Mouse (Mus musculus): ENCODE measurements around the gene Rufy2.
A peak's percentile ranks its signal among the peaks of the same experiment; 100 is the strongest.
"Not testable (repeated sequence)": the region's sequence is repeated elsewhere in the genome, so short reads cannot be mapped to it uniquely, and the experiment has no call there.

The Rufy2 gene

DNA sequence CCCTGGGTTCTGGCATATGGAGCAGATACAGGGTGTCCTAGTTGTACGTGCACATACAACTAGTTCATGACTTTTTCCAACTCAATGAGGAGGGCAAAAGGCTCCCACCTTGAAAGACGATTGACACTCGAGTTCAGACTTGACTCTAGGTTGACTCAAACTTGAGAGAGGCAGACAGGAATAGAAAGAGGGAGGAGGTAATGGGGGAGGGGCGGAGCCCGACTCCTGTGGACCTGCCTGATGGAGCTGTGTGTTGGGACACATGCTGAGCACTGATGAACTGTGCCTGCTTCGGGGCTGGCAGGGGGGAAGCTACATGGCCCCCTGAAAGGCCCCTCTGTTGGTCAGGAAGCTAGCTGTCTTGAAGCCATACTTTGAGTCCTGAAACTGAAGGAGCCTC lies 73.0 kb downstream of the Rufy2 start:
- no peak for DNase-seq

DNA sequence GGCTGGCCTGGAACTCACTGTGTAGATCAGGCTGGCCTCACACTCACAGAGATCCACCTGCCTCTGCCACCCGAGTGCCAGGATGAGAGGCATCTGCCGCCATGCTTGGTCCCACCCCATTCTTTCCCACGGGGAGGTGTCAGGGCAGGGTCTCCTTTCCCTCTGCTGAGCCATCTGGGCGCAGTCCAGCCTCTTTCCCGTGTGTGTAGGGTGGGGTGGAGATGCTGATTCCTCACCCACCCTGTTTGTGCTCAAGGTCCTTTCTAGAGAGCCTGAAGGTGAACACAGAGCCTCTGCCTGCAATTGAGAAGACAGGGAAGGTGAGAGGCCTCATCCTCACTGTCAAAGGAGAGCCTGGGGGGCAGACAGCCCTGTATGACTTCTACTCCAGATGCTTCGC lies 74.0 kb downstream of the Rufy2 start:
- not testable (repeated sequence) for DNase-seq

DNA sequence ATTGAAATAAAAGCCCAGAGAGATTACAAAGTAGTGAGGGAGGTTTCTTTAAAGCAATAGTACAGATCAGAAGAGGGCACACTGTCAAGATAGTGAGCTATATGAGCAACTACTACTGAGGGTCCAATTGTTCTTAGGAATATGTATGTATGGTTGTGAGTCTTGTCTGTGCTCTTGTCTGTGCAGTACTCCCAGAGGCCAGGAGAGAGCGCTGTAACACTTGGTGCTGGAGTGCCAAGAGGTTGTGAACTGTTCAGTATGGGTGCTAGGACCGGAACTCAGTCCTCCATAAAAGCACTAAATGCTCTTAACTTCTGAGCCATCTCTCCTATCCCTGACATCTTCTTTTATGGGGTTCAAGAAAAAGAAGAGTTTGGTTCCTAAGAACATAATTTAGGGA lies 74.6 kb downstream of the Rufy2 start:
- no peak for DNase-seq

DNA sequence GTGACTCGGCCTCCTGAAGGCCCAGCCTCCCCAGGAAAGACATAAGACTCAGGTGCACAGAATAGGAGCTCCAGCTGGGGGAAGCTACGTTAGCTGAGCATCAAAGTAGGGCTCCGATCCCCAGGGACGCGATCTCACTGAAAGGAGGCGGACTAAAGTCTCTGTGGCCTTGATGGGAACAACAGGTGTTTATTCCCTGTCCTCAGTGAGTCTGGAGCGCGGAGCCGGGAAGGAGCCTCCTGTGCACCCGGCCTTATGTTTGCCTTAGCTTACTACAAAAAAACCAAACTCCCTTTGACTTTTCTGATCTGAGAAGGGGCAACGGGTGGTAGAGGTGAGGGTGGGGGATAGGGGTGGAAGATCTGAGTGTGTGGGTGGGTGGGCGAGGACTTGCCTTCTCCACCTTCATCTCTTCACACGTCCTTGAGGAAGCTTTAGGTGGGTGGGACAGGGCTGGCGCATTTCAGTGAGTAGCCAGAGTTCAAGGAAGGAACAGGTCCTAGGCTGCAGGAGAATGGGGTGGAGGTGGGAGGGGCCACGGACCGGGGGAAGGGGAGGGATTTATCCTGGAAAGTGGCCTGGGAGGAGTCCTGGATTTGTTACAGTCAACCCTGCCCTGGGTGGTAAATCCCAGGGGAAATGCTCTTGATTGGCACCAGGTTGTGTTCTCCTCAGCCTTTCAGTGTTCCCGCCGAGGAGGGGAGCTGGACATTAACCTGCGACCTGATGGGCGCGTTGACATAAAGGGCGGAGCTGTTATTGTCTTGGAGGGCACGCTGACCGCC lies 77.1 kb downstream of the Rufy2 start:
- no peak for DNase-seq

DNA sequence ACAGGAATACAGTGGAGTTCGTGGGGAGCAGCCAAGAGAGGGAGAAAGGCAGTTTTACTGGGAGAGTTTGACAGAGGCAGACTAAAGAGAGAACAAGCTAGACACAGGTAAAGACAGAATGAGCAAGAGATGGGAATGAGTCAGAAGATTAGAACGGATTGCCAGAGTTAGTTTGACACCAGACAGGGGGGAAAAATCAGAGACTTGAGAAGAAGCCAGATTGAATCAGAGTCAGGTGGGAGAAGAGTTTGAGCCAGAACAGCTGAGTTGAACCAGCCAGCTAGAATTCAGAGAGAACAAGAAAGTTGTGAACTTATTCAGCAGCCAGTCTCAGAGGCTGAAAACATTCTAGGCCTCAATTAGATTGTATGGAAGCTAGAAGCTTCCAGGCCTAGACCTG lies 79.8 kb downstream of the Rufy2 start, which contains the start of gene Pbld1:
Gene Pbld1 (plus strand): TSS at position 301 of the 400 bp plus-strand sequence.
- no peak for DNase-seq

DNA sequence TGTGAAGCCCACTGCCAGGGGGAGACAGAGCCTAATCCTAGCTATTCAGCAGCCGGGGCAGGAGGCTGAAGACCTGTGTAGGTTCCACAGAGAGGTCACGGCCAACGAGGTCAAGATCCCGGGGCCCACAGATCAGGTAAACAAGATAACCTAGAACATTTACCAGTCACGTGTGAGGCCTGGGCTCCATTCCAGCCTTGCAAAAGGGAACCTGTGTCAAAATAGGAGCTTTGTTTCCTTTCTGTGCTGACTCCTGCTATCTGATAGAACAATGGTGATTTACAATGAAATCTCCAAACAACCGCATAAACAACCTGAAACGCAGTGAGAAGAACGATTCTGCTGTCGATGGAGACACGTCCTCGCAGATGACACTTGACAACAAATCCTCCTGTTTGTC lies 80.4 kb downstream of the Rufy2 start:
- DNase-seq: no peak

DNA sequence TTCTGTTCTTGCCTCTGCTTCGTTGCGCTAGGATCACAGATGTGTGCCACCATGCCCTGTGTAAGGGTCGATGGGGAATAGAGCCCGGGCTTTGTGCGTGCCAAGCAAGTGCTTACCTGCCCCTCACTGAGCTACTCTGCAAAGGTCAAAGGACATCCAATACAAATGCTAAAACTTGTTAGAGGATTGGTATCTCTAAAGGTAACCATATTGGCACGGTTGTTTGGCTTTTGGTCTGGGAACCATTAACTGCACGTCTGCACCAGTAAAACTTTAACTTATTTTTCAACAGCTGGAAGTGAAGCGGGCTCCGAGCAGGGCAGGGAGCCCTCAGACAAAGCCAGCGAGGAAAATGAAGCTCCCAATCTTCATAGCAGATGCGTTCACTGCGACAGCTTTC lies 81.2 kb downstream of the Rufy2 start:
- DNase-seq: no peak

DNA sequence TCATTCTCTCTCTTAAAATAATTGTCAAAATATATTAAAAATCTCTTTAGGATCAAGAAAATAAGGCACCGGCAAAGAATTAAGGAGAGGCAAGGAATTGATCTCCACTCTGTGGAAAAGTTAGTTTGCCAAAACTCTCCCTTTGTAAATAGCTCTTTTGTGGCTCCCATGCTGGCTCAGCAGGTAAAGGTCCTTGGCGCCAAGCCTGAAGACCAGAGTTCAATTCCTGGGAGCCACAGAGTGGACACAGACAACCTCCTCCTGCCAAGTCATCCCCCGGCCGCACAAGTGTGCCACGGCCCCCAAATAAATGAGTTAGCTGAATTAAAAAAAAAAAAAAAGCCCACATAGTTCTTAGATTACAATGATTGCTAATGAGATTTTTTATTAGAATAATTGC lies 82.7 kb downstream of the Rufy2 start:
- no peak for DNase-seq

DNA sequence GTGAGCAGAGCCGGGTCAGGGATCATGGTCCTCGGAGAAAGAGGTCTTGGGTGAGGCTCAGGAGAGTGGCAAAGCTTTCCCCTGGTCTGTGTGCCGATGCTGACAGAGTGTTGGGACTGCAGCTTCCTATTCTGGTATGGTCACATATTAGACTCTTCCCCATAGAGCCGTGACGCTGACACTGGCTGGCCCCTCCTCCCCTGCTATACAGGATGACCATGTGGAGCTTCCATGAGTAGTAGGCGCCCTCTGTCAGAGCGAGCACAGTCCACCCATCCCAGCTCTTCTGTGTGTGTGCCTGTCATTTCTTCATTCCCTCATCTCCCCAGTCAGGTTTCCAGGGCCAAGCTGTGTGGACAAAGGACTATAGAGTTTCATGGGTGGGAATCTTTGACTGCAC lies 83.3 kb downstream of the Rufy2 start:
- DNase-seq: no peak

DNA sequence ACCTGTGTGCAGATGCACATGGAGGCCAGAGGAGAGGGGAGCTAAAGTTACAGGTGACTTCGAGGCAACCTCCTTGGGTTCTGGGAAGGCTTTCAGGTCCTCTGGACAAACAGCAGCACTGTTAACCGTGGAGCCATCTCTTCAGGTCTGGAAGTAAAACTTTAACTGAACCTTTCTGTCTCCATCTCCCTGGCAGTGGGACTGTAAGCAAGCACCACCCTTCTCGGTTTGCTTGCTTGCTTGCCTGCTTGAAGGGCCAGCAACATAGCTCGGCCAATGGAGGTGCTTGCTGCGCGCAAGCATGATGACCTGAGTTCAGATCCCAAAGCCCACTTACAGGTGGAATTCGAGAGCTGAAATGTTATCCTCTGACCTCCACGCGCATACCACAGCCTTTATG lies 84.5 kb downstream of the Rufy2 start:
- DNase-seq: no peak

DNA sequence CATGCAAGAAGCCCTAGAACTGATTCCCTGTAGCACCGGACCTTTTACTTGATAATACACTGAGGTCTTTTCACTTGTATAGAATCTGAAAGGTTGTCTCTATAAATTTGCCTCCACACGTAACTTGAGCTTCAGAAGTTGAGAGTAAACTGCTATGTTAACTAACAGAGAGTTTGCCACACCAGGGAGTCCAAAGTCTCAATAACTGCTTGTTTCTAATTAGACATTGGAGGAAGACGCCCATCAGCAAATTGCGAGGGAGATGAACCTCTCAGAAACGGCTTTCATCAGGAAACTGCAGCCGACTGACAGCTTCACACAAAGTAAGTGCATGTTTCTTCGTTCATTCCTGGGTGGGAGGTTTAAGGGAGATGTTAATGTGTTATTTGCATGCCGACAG lies 85.5 kb downstream of the Rufy2 start:
- DNase-seq: no peak

DNA sequence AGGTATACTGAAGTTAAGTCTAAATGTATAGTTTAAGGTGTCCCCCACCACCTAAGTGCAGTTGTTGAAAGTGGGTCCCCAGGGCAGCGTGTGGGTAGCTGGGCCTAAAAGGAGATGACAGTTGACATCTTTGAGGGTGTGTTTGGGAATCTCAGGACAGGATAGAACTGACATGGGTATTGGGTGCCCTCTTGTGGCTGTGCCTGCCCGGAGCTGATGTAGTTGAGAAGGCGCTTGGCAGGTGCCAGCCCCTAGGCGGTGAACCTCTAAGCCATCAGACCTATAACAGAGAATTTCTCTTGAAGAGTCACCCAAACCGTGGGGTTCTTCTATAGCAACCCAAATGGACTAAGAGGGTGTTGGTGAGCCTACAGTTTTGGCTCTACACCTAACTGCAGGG lies 86.0 kb downstream of the Rufy2 start:
- DNase-seq: peak; percentile 86

All from retina, postnatal 1 day (tissue).